Mouse (Mus musculus) left cerebral cortex, postnatal 14 days (tissue): ENCODE measurements around the gene Eno2. TPM values are rescaled to one million over a fixed set of nuclear protein-coding genes. Genes with fewer than 3 reads are reported as not detected.

ENCODE experiments used
- DNase-seq, 2 experiments: peaks; one replicate each; pipeline ENCODE4 v3.0.0; 2021 to 2022; ENCODE audit warnings: low spot score in 2 of 2, mixed read lengths in 1 of 2
- intact Hi-C: fragments of 180-260 bp; cut with DNase I; formaldehyde crosslinking; loops from one replicate; pipeline ENCODE4 v1.15.1; 2025
- total RNA-seq, 2 experiments: library from RNA; stranded (reverse); gene quantifications; 2 replicates each; pipeline ENCODE4 v1.2.3; 2021

Gene Eno2
- total RNA-seq, 2 experiments from 2014 or later = 719 to 758 TPM

GRCm38 (mm10) chr6:124746296-124746605 lies 23.2 kb downstream of the Eno2 start:
- DNase-seq = no peak
- intact Hi-C loops = no loop called here

GRCm38 (mm10) chr6:124745490-124746295 lies 23.8 kb downstream of the Eno2 start:
- DNase-seq = peak; percentile 96 to 97
- intact Hi-C loops = no loop called here

GRCm38 (mm10) chr6:124744755-124745321 lies 24.6 kb downstream of the Eno2 start:
- DNase-seq = peak in 1 of 2 experiments; percentile 22
- intact Hi-C loops = loop anchor here (5.0 kb wide), 1 partner anchor 43 kb away; no protein-coding TSS in a partner anchor

GRCm38 (mm10) chr6:124743647-124744046 lies 25.8 kb downstream of the Eno2 start:
- DNase-seq = no peak
- intact Hi-C loops = loop anchor here (5.0 kb wide), 1 partner anchor 41 kb away; no protein-coding TSS in a partner anchor

- intact Hi-C loops = loop anchor here (5.0 kb wide), 1 partner anchor 41 kb away; no protein-coding TSS in a partner anchor
These were observed 26.5 kb downstream of the Eno2 start for GRCm38 (mm10) chr6:124742839-124743514.

GRCm38 (mm10) chr6:124741842-124742241 lies 27.6 kb downstream of the Eno2 start:
- DNase-seq = no peak
- intact Hi-C loops = loop anchor here (2.0 to 5.0 kb wide), 2 partner anchors 29 to 40 kb away; partner anchors contain the start of genes Emg1 and Phb2

More at GRCm38 (mm10) chr6:124742839-124743514, 26.5 kb downstream of the Eno2 start:
- DNase-seq = no peak

GRCm38 (mm10) chr6:124740888-124741761 lies 28.3 kb downstream of the Eno2 start, which contains the start of gene Grcc10:
Gene Grcc10, minus strand, starts transcription at chr6:124741374.
- peak; percentile 88 to 95 for DNase-seq
- intact Hi-C loops = loop anchor here (2.0 to 5.0 kb wide), 2 partner anchors 28 to 39 kb away; partner anchors contain the start of genes Emg1 and Phb2

- peak in 1 of 2 experiments; percentile 58 for DNase-seq
These were observed 29.1 kb downstream of the Eno2 start for GRCm38 (mm10) chr6:124740211-124740887.

GRCm38 (mm10) chr6:124739231-124739796 lies 30.2 kb downstream of the Eno2 start:
- intact Hi-C loops = no loop called here
- no peak for DNase-seq

More at GRCm38 (mm10) chr6:124740211-124740887, 29.1 kb downstream of the Eno2 start:
- intact Hi-C loops = loop anchor here (2.0 to 5.0 kb wide), 2 partner anchors 28 to 38 kb away; partner anchors contain the start of genes Emg1 and Phb2

GRCm38 (mm10) chr6:124738511-124739023 lies 30.9 kb downstream of the Eno2 start, which contains the start of gene Ptpn6:
Gene Ptpn6, minus strand, starts transcription at chr6:124738714.
- DNase-seq = no peak
- intact Hi-C loops = no loop called here

- intact Hi-C loops = no loop called here
- DNase-seq = no peak
These were observed 32.4 kb downstream of the Eno2 start for GRCm38 (mm10) chr6:124737040-124737439.

GRCm38 (mm10) chr6:124734417-124734816 lies 35.1 kb downstream of the Eno2 start:
- DNase-seq = no peak
- intact Hi-C loops = no loop called here

GRCm38 (mm10) chr6:124732476-124733370 lies 36.8 kb downstream of the Eno2 start:
- no peak for DNase-seq
- intact Hi-C loops = no loop called here

- intact Hi-C loops = no loop called here
- no peak for DNase-seq
These were observed 38.4 kb downstream of the Eno2 start for GRCm38 (mm10) chr6:124731038-124731437.

GRCm38 (mm10) chr6:124729850-124730705 lies 39.4 kb downstream of the Eno2 start:
- intact Hi-C loops = no loop called here
- no peak for DNase-seq

- intact Hi-C loops = no loop called here
- no peak for DNase-seq
These were observed 40.9 kb downstream of the Eno2 start for GRCm38 (mm10) chr6:124728621-124729020.
